Mouse (Mus musculus) spleen, postnatal 36 days (tissue): ENCODE data around the gene Lims1.
A peak's percentile ranks its signal among the peaks of the same experiment; 100 is the strongest.
"Not testable (repeated sequence)": the region's sequence is repeated elsewhere in the genome, so short reads cannot be mapped to it uniquely, and the experiment has no call there.

Experiments
- DNase-seq, 2 experiments: peaks; one replicate each; pipeline ENCODE4 v3.0.0; 2022; ENCODE audit warnings: low spot score in 2 of 2, mixed read lengths in 1 of 2

Lims1 gene

GRCm38 (mm10) chr10:58323028-58323991, at the start of gene Lims1:
TSS of gene Lims1 (plus strand) at chr10:58323466.
- peak; percentile 98 for DNase-seq

GRCm38 (mm10) chr10:58282238-58282637, 41.0 kb upstream of the Lims1 start:
- DNase-seq = no peak

- no peak for DNase-seq
These were observed 32.5 kb upstream of the Lims1 start for GRCm38 (mm10) chr10:58290742-58291141.

- no peak for DNase-seq
These were observed 29.0 kb upstream of the Lims1 start for GRCm38 (mm10) chr10:58294246-58294645.

GRCm38 (mm10) chr10:58295605-58296004, 27.7 kb upstream of the Lims1 start:
- DNase-seq = no peak

GRCm38 (mm10) chr10:58304996-58305395, 18.3 kb upstream of the Lims1 start:
- DNase-seq = no peak

- no peak for DNase-seq
These were observed 16.4 kb upstream of the Lims1 start for GRCm38 (mm10) chr10:58306897-58307296.

- no peak for DNase-seq
These were observed 12.5 kb upstream of the Lims1 start for GRCm38 (mm10) chr10:58310791-58311190.

- no peak for DNase-seq
These were observed 10.4 kb upstream of the Lims1 start for GRCm38 (mm10) chr10:58312887-58313286.

GRCm38 (mm10) chr10:58320881-58321280, 2.4 kb upstream of the Lims1 start:
- no peak for DNase-seq

GRCm38 (mm10) chr10:58322361-58323027, 772 bp upstream of the Lims1 start:
- no peak for DNase-seq

- no peak for DNase-seq
These were observed 3.0 kb downstream of the Lims1 start for GRCm38 (mm10) chr10:58326271-58326670.

- not testable (repeated sequence) for DNase-seq
These were observed 4.6 kb downstream of the Lims1 start for GRCm38 (mm10) chr10:58327836-58328235.

- DNase-seq = no peak
These were observed 5.3 kb downstream of the Lims1 start for GRCm38 (mm10) chr10:58328517-58329108.

GRCm38 (mm10) chr10:58330635-58331034, 7.4 kb downstream of the Lims1 start:
- no peak for DNase-seq

GRCm38 (mm10) chr10:58331741-58332140, 8.5 kb downstream of the Lims1 start:
- no peak for DNase-seq

- no peak for DNase-seq
These were observed 10.1 kb downstream of the Lims1 start for GRCm38 (mm10) chr10:58333414-58333813.

- no peak for DNase-seq
These were observed 12.9 kb downstream of the Lims1 start for GRCm38 (mm10) chr10:58336156-58336555.

- DNase-seq = not testable (repeated sequence)
These were observed 13.8 kb downstream of the Lims1 start for GRCm38 (mm10) chr10:58337091-58337490.

GRCm38 (mm10) chr10:58338590-58338989, 15.3 kb downstream of the Lims1 start:
- DNase-seq = no peak

GRCm38 (mm10) chr10:58341685-58342084, 18.4 kb downstream of the Lims1 start:
- DNase-seq = peak; percentile 17 to 37

GRCm38 (mm10) chr10:58342199-58342598, 18.9 kb downstream of the Lims1 start:
- DNase-seq = no peak
